Mouse (Mus musculus) fat pad, adult 2 months (tissue): ENCODE measurements around the gene Cox8b.

Experiments
- DNase-seq: peaks from one replicate; pipeline ENCODE4 v3.0.0-alpha.2; 2011; ENCODE audit warnings: low read depth, low spot score; ENCODE audit errors: extremely low read depth

Cox8b gene

GRCm38 (mm10) chr7:140877364-140877763, 22.9 kb downstream of the Cox8b start:
- no peak for DNase-seq

GRCm38 (mm10) chr7:140874224-140874623, 26.0 kb downstream of the Cox8b start:
- no peak for DNase-seq

GRCm38 (mm10) chr7:140864761-140865160, 35.5 kb downstream of the Cox8b start:
- no peak for DNase-seq

- DNase-seq = no peak
Observed at GRCm38 (mm10) chr7:140860728-140861127, 39.5 kb downstream of the Cox8b start.

- no peak for DNase-seq
Observed at GRCm38 (mm10) chr7:140859997-140860396, 40.2 kb downstream of the Cox8b start.

GRCm38 (mm10) chr7:140858746-140859145, 41.5 kb downstream of the Cox8b start:
- no peak for DNase-seq

- DNase-seq = no peak
Observed at GRCm38 (mm10) chr7:140857550-140858505, 42.4 kb downstream of the Cox8b start, which contains the start of gene Bet1l. TSS of gene Bet1l (minus strand) at chr7:140857577.

- DNase-seq = no peak
Observed at GRCm38 (mm10) chr7:140856785-140857549, 43.3 kb downstream of the Cox8b start, which contains the start of gene Ric8a. TSS of gene Ric8a (plus strand) at chr7:140856957.

GRCm38 (mm10) chr7:140855860-140856784, 44.1 kb downstream of the Cox8b start, which contains the start of gene Gm45785:
TSS of gene Gm45785 (minus strand) at chr7:140856331.
- DNase-seq = peak; percentile 88

GRCm38 (mm10) chr7:140855181-140855580, 45.1 kb downstream of the Cox8b start:
- DNase-seq = no peak

GRCm38 (mm10) chr7:140854483-140854882, 45.8 kb downstream of the Cox8b start:
- no peak for DNase-seq

- no peak for DNase-seq
Observed at GRCm38 (mm10) chr7:140853386-140853785, 46.9 kb downstream of the Cox8b start.

- no peak for DNase-seq
Observed at GRCm38 (mm10) chr7:140851916-140852315, 48.3 kb downstream of the Cox8b start.
